Mouse (Mus musculus) layer of hippocampus, adult 18-20 months (tissue): ENCODE data around the gene Ptgr1. TPM values are rescaled to one million over a fixed set of nuclear protein-coding genes. Genes with fewer than 3 reads are reported as not detected.

Experiments used
- DNase-seq, 2 experiments: peaks; one replicate each; pipeline ENCODE4 v3.0.0; 2022; ENCODE audit warnings: low spot score in 2 of 2
- total RNA-seq, 2 experiments: library from RNA; stranded (reverse); gene quantifications; 2 replicates each; pipeline ENCODE4 v1.2.3; 2021

Ptgr1 gene
- total RNA-seq, 2 experiments from 2014 or later, result 2.6 to 3.2 TPM

GRCm38 (mm10) chr4:58932541-58932940 is 54.4 kb downstream of the Ptgr1 start:
- no peak for DNase-seq

- no peak for DNase-seq
Measured at GRCm38 (mm10) chr4:58927661-58928060, 59.3 kb downstream of the Ptgr1 start.

- DNase-seq, result no peak
Measured at GRCm38 (mm10) chr4:58926120-58926519, 60.8 kb downstream of the Ptgr1 start.

GRCm38 (mm10) chr4:58925664-58926063 is 61.3 kb downstream of the Ptgr1 start:
- no peak for DNase-seq

GRCm38 (mm10) chr4:58923933-58924332 is 63.0 kb downstream of the Ptgr1 start:
- DNase-seq, result no peak

Other genes starting within 250 kb of the Ptgr1 start
- under 1 TPM; 0.12 to 0.20 TPM for gene Olfr267, start 199.4 kb downstream of the Ptgr1 start, total RNA-seq
- gene Ecpas, start 74.4 kb downstream of the Ptgr1 start, total RNA-seq, result 100 to 1,000 TPM; 119 to 120 TPM
- gene Zkscan16, start 43.5 kb downstream of the Ptgr1 start, total RNA-seq, result 10 to 100 TPM; 55.5 to 58.4 TPM
- gene Dnajc25, start 7.9 kb upstream of the Ptgr1 start, total RNA-seq, result 1 to 10 TPM; 3.4 to 4.8 TPM
- 1 to 10 TPM; 2.6 to 3.6 TPM for gene Gm20503, start 16.1 kb upstream of the Ptgr1 start, total RNA-seq
- 10 to 100 TPM; 81.9 to 83.1 TPM for gene Gng10, start 48.0 kb upstream of the Ptgr1 start, total RNA-seq
- not detected for gene AI481877, start 151.9 kb upstream of the Ptgr1 start, total RNA-seq
- 10 to 100 TPM; 64.4 to 68.6 TPM for gene Ugcg, start 202.1 kb upstream of the Ptgr1 start, total RNA-seq